Mouse (Mus musculus): ENCODE measurements around the gene Calhm4. TPM values are rescaled to one million over a fixed set of nuclear protein-coding genes. Genes with fewer than 3 reads are reported as not detected.

Calhm4 gene
- total RNA-seq, 2 experiments from 2014 or later, result not detected

Other genes starting within 250 kb of the Calhm4 start
- not detected for gene Sult3a1, start 186.6 kb downstream of the Calhm4 start, total RNA-seq (2021)
- gene Rsph4a, start 139.2 kb downstream of the Calhm4 start, total RNA-seq (2021), result not detected
- 1 to 10 TPM; 5.0 to 9.6 TPM for gene Zup1, start 93.0 kb downstream of the Calhm4 start, total RNA-seq (2021)
- gene Rwdd1, start 24.7 kb downstream of the Calhm4 start, total RNA-seq (2021), result 100 to 1,000 TPM in 1 of 2 experiments, 10 to 100 TPM in 1; 92.7 to 124 TPM
- gene Trappc3l, start 6.7 kb downstream of the Calhm4 start, total RNA-seq (2021), result not detected
- gene Calhm5, start 52.2 kb upstream of the Calhm4 start, total RNA-seq (2021), result 1 to 10 TPM in 1 of 2 experiments, under 1 TPM in 1; 0.88 to 1.1 TPM
- under 1 TPM in 1 of 2 experiments, not detected in 1; 0.45 TPM for gene Calhm6, start 83.7 kb upstream of the Calhm4 start, total RNA-seq (2021)
- 10 to 100 TPM; 12.6 to 16.7 TPM for gene Dse, start 163.4 kb upstream of the Calhm4 start, total RNA-seq (2021)
- gene Tspyl1, start 237.9 kb upstream of the Calhm4 start, total RNA-seq (2021), result 10 to 100 TPM; 42.4 to 46.2 TPM